22 mouse cellular contexts compared by ENCODE assay signal in the genomic region with DNA sequence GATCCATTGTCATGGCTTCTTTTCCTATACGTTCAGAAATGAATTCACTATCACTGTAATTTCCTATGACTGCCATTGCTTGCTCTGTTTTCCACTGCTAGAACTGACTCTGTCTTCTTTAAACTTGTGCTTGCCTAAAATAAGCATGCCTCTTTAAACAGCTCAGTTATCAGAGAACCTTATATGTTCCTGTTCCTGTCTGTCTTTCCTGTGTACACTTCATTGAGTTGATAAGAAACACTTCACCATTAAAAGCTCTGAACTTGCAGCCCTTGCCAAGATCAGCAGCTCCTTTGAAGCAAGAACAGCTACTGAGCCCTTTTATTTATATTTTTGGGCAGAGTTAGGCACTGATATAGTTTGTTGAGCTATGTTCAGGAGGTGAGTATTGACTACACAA. TPM values are rescaled to one million over a fixed set of nuclear protein-coding genes. Genes with fewer than 3 reads are reported as not detected.
A peak's percentile ranks its signal among the peaks of the same experiment; 100 is the strongest.
DNase-seq lines count a peak whose midpoint lies in the region; ATAC-seq and TF ChIP-seq lines count a peak whose summit lies in the region.
"Had no signal": no experiment of that assay in that cellular context is flagged by ENCODE, and none has a peak within 500 bp of the region (broad histone marks: within the 10 kb centered on the region; RNA-seq: fewer than 3 reads in every experiment).

No protein-coding gene starts in this region.

- no peak overlapping the region for H3K9ac ChIP-seq in heart, embryonic 11.5 days (ENCODE audit: low read depth, low read length)
- no peak overlapping the region for H3K9ac ChIP-seq in heart, embryonic 15.5 days
- no peak overlapping the region for H3K9ac ChIP-seq in MEL (ENCODE audit: control insufficient read depth, low read depth, low read length, poor library complexity, severe bottlenecking)
- H3K9ac ChIP-seq in heart, postnatal 0 days (replicated peaks; ENCODE audit: low read depth, low read length), result no peak overlapping the region
- no peak overlapping the region for H3K9ac ChIP-seq in midbrain, embryonic 11.5 days (ENCODE audit: low read length)
- H3K9ac ChIP-seq: embryonic facial prominence, embryonic 12.5 days; forebrain, embryonic 15.5 days; hindbrain, embryonic 14.5 days; kidney, embryonic 15.5 days had no signal

- peak; percentile 65; the same call in 1 of the 2 replicates for ATAC-seq in heart, embryonic 11.5 days (replicated peaks; ENCODE audit: insufficient number of reproducible peaks, low FRiP score, low TSS enrichment)
- peak; percentile 74 for ATAC-seq in heart, embryonic 15.5 days (replicated peaks; ENCODE audit: insufficient number of reproducible peaks, insufficient read depth, low FRiP score, low read depth)
- ATAC-seq in heart, postnatal 0 days (ENCODE audit: insufficient read depth, low read depth), result peak; percentile 72
- no peak for ATAC-seq in midbrain, embryonic 11.5 days (ENCODE audit: low FRiP score)
- ATAC-seq: forebrain, embryonic 15.5 days; intestine, embryonic 16.5 days had no signal

- H3K36me3 ChIP-seq in heart, embryonic 11.5 days (ENCODE audit: control insufficient read depth, insufficient read depth, low read length), result no peaks in the 10 kb centered on the region
- no peaks in the 10 kb centered on the region for H3K36me3 ChIP-seq in heart, embryonic 10.5 days
- H3K36me3 ChIP-seq in heart, embryonic 15.5 days, result no peaks in the 10 kb centered on the region
- H3K36me3 ChIP-seq in MEL (ENCODE audit: control insufficient read depth in 1 of 2, insufficient read depth in 2 of 2, low read length in 2 of 2), result peaks cover 0 to 6% of the 10 kb centered on the region in 2 experiments; a peak in 1 of 4 replicates
- H3K36me3 ChIP-seq in heart, postnatal 0 days (replicated peaks; ENCODE audit: control insufficient read depth, insufficient read depth, low read length), result no peaks in the 10 kb centered on the region
- no peaks in the 10 kb centered on the region for H3K36me3 ChIP-seq in midbrain, embryonic 11.5 days (ENCODE audit: control insufficient read depth, insufficient read depth, low read length)
- H3K36me3 ChIP-seq: embryonic facial prominence, embryonic 12.5 days; forebrain, embryonic 15.5 days; hindbrain, embryonic 10.5 days; kidney, embryonic 15.5 days had no signal

- TF ChIP-seq CTCF in MEL (IDR thresholded peaks at IDR 0.05 in 2 of 3, conservative IDR thresholded peaks at IDR 0.05 in 1 of 3; ENCODE audit: control insufficient read depth in 1 of 3, insufficient read depth in 1 of 3, low read depth in 2 of 3, low read length in 3 of 3, poor library complexity in 1 of 3, severe bottlenecking in 1 of 3), result no peak
- no peak for TF ChIP-seq CTCF in heart, postnatal 0 days (IDR thresholded peaks at IDR 0.05; ENCODE audit: low read depth)

- no peak for TF ChIP-seq POLR2A in MEL (IDR thresholded peaks at IDR 0.05; ENCODE audit: control insufficient read depth in 1 of 2, insufficient read depth in 1 of 2, low read depth in 1 of 2, low read length in 2 of 2, poor library complexity in 1 of 2)

- WGBS in heart, embryonic 11.5 days (ENCODE audit: insufficient replicate concordance), result 20% methylated on average over 1 of the region's 1 CpGs
- WGBS in heart, embryonic 10.5 days, result 16% methylated on average over 1 of the region's 1 CpGs
- WGBS in heart, embryonic 15.5 days, result 14% methylated on average over 1 of the region's 1 CpGs
- WGBS in heart, postnatal 0 days, result 14% methylated on average over 1 of the region's 1 CpGs
- 55% methylated on average over 1 of the region's 1 CpGs for WGBS in midbrain, embryonic 11.5 days

- H3K4me1 ChIP-seq in heart, embryonic 11.5 days (ENCODE audit: control insufficient read depth, insufficient read depth, low read length), result no peaks in the 10 kb centered on the region
- no peaks in the 10 kb centered on the region; the same call in 1 of the 2 replicates for H3K4me1 ChIP-seq in heart, embryonic 10.5 days
- no peaks in the 10 kb centered on the region for H3K4me1 ChIP-seq in heart, embryonic 15.5 days (replicated peaks)
- H3K4me1 ChIP-seq in MEL (ENCODE audit: control insufficient read depth in 1 of 2, insufficient read depth in 2 of 2, low read length in 2 of 2), result no peaks in the 10 kb centered on the region; a peak in 1 of 4 replicates
- H3K4me1 ChIP-seq in heart, postnatal 0 days (ENCODE audit: control insufficient read depth, insufficient read depth), result no peaks in the 10 kb centered on the region
- H3K4me1 ChIP-seq in midbrain, embryonic 11.5 days (ENCODE audit: control insufficient read depth, insufficient read depth, low read length), result no peaks in the 10 kb centered on the region
- H3K4me1 ChIP-seq: embryonic facial prominence, embryonic 12.5 days; forebrain, embryonic 15.5 days; hindbrain, embryonic 10.5 days; kidney, embryonic 15.5 days had no signal

- H3K27me3 ChIP-seq in heart, embryonic 11.5 days (ENCODE audit: control insufficient read depth, insufficient read depth, low read length), result no peaks in the 10 kb centered on the region
- no peaks in the 10 kb centered on the region for H3K27me3 ChIP-seq in heart, embryonic 10.5 days (ENCODE audit: insufficient read depth, poor library complexity, severe bottlenecking)
- no peaks in the 10 kb centered on the region for H3K27me3 ChIP-seq in heart, embryonic 15.5 days
- H3K27me3 ChIP-seq in MEL (ENCODE audit: control insufficient read depth in 1 of 2, insufficient read depth in 2 of 2, low read length in 2 of 2), result no peaks in the 10 kb centered on the region
- H3K27me3 ChIP-seq in heart, postnatal 0 days (ENCODE audit: control insufficient read depth, insufficient read depth, low read length), result no peaks in the 10 kb centered on the region
- no peaks in the 10 kb centered on the region for H3K27me3 ChIP-seq in midbrain, embryonic 11.5 days (ENCODE audit: control insufficient read depth, insufficient read depth, low read length)
- H3K27me3 ChIP-seq: embryonic facial prominence, embryonic 12.5 days; forebrain, embryonic 15.5 days; kidney, embryonic 15.5 days had no signal

- no peak for DNase-seq in heart, embryonic 10.5 days (ENCODE audit: low spot score)
- DNase-seq in heart, adult 9 months (ENCODE audit: low spot score in 2 of 2), result no peak
- peak; percentile 51 for DNase-seq in MEL (ENCODE audit: low read depth, low spot score)
- peak; percentile 68 for DNase-seq in heart, postnatal 0 days (ENCODE audit: low spot score)
- DNase-seq in midbrain, embryonic 11.5 days (ENCODE audit: low spot score, missing footprints), result no peak
- DNase-seq: adrenal gland, postnatal 10 days; cerebellum, adult 11 months; cerebellum, adult 8-10 months; cerebellum, postnatal 14 days; gastrocnemius, postnatal 10 days; kidney, adult 2 months had no signal

- H3K27ac ChIP-seq in heart, embryonic 11.5 days (ENCODE audit: low read depth, low read length), result peak overlapping the region; percentile 59; the same call in 1 of the 2 replicates
- H3K27ac ChIP-seq in heart, embryonic 10.5 days, result no peak overlapping the region
- peak overlapping the region; percentile 65 for H3K27ac ChIP-seq in heart, embryonic 15.5 days
- no peak overlapping the region; the same call in 1 of the 2 replicates for H3K27ac ChIP-seq in MEL (ENCODE audit: control insufficient read depth, low read depth, low read length)
- H3K27ac ChIP-seq in heart, postnatal 0 days (ENCODE audit: low read depth), result no peak overlapping the region
- no peak overlapping the region for H3K27ac ChIP-seq in midbrain, embryonic 11.5 days (ENCODE audit: low read depth, low read length)
- H3K27ac ChIP-seq: embryonic facial prominence, embryonic 12.5 days; forebrain, embryonic 15.5 days; hindbrain, embryonic 10.5 days; hindbrain, embryonic 14.5 days; kidney, embryonic 15.5 days had no signal

- H3K79me2 ChIP-seq in MEL (ENCODE audit: control insufficient read depth, insufficient read depth, low read length, poor library complexity), result no peaks in the 10 kb centered on the region

- no peak for TF ChIP-seq RAD21 in MEL (IDR thresholded peaks at IDR 0.05; ENCODE audit: low read depth, low read length)

- H3K9me3 ChIP-seq in heart, embryonic 11.5 days (replicated peaks; ENCODE audit: control insufficient read depth, low read length), result 0 out of 2 replicates have a peak, but pooled peaks cover 2% of the 10 kb centered on the region
- H3K9me3 ChIP-seq in heart, embryonic 10.5 days, result no peaks in the 10 kb centered on the region
- no peaks in the 10 kb centered on the region for H3K9me3 ChIP-seq in heart, embryonic 15.5 days (replicated peaks)
- no peaks in the 10 kb centered on the region for H3K9me3 ChIP-seq in MEL (replicated peaks; ENCODE audit: insufficient read depth, low read length)
- H3K9me3 ChIP-seq in heart, postnatal 0 days (replicated peaks; ENCODE audit: control insufficient read depth, low read length), result 0 out of 2 replicates have a peak, but pooled peaks cover 2% of the 10 kb centered on the region
- no peaks in the 10 kb centered on the region for H3K9me3 ChIP-seq in midbrain, embryonic 11.5 days (ENCODE audit: control insufficient read depth, low read length)
- H3K9me3 ChIP-seq: embryonic facial prominence, embryonic 12.5 days; forebrain, embryonic 15.5 days; hindbrain, embryonic 10.5 days; kidney, embryonic 15.5 days had no signal

- H3K4me3 ChIP-seq in heart, embryonic 11.5 days (ENCODE audit: low read depth, low read length), result no peak overlapping the region
- H3K4me3 ChIP-seq in heart, embryonic 10.5 days, result no peak overlapping the region
- no peak overlapping the region for H3K4me3 ChIP-seq in heart, embryonic 15.5 days
- H3K4me3 ChIP-seq in MEL (ENCODE audit: control insufficient read depth in 1 of 2, insufficient read depth in 1 of 2, low read depth in 2 of 2, low read length in 2 of 2), result no peak overlapping the region
- no peak overlapping the region for H3K4me3 ChIP-seq in heart, postnatal 0 days (ENCODE audit: low read depth, low read length)
- H3K4me3 ChIP-seq in midbrain, embryonic 11.5 days (ENCODE audit: low read depth, low read length), result no peak overlapping the region
- H3K4me3 ChIP-seq: embryonic facial prominence, embryonic 12.5 days; forebrain, embryonic 15.5 days; hindbrain, embryonic 10.5 days; kidney, embryonic 15.5 days had no signal

- H3K4me2 ChIP-seq in heart, embryonic 11.5 days, result no peak overlapping the region
- H3K4me2 ChIP-seq in heart, embryonic 15.5 days, result no peak overlapping the region
- H3K4me2 ChIP-seq in heart, postnatal 0 days (ENCODE audit: low read depth, low read length), result no peak overlapping the region
- no peak overlapping the region for H3K4me2 ChIP-seq in midbrain, embryonic 11.5 days
- H3K4me2 ChIP-seq: embryonic facial prominence, embryonic 12.5 days; forebrain, embryonic 15.5 days; hindbrain, embryonic 14.5 days; kidney, embryonic 15.5 days had no signal

- TF ChIP-seq EP300 in MEL (IDR thresholded peaks at IDR 0.05; ENCODE audit: low read depth in 1 of 2, low read length in 2 of 2), result peak; percentile 70 to 72
- TF ChIP-seq EP300 in heart, postnatal 0 days (IDR thresholded peaks at IDR 0.05; ENCODE audit: low read depth), result no peak

RNA-seq across cellular contexts. Expression of a gene that starts 10.0 kb away (rescaled TPM):
- 0.11 and 0.26 TPM in 2 replicates for polyA plus RNA-seq in heart, embryonic 11.5 days (2014; fragmentation: Nextera tagmentation; extraction: Ambion mirVana)
- polyA plus RNA-seq in heart, embryonic 10.5 days (2016; fragmentation: Nextera tagmentation; extraction: Ambion mirVana), result 0.21 and 0.59 TPM in 2 replicates
- polyA plus RNA-seq in heart, embryonic 15.5 days (2015; fragmentation: Nextera tagmentation; extraction: Ambion mirVana), result 0.05 and 0.11 TPM in 2 replicates
- not detected in 2 replicates for total RNA-seq in MEL (2012; rRNA removed)
- polyA plus RNA-seq in MEL (2012; ENCODE audit: insufficient read depth in 1 of 2, insufficient read length in 2 of 2, low read depth in 1 of 2, low replicate concordance in 2 of 2, missing spikeins in 1 of 2), result not detected
- 0.53 TPM in 1 of 2 replicates, not detected in the other for total RNA-seq in heart, postnatal 0 days (2014; rRNA removed; ENCODE audit: low replicate concordance)
- 0.05 and 0.07 TPM in 2 replicates for polyA plus RNA-seq in heart, postnatal 0 days (2015; fragmentation: Nextera tagmentation; extraction: Ambion mirVana)
- polyA plus RNA-seq in midbrain, embryonic 11.5 days (2014; fragmentation: Nextera tagmentation; extraction: Ambion mirVana), result not detected in 2 replicates
- total RNA-seq: ES-E14 had no signal
- polyA plus RNA-seq: cortical plate, adult 2 months; embryonic facial prominence, embryonic 12.5 days; forebrain, embryonic 11.5 days; forebrain, embryonic 15.5 days; hindbrain, embryonic 10.5 days; hindbrain, embryonic 14.5 days; intestine, embryonic 16.5 days; kidney, adult 2 months had no signal

Comparison
In these comparisons a context has a peak if more than half of its experiments do, and no peak if none do; other contexts are left out.
1. H3K27ac ChIP-seq: peak in heart, embryonic 11.5 days (single experiment) and heart, embryonic 15.5 days (single experiment); none in heart, embryonic 10.5 days (single experiment), MEL (single experiment), heart, postnatal 0 days (single experiment) and midbrain, embryonic 11.5 days (single experiment).
2. DNase-seq: peak in MEL (single experiment) and heart, postnatal 0 days (single experiment); none in heart, embryonic 10.5 days (single experiment), heart, adult 9 months (0 of 2) and midbrain, embryonic 11.5 days (single experiment).